ENCODE assay signal across 9 mouse cellular contexts in the genomic region with DNA sequence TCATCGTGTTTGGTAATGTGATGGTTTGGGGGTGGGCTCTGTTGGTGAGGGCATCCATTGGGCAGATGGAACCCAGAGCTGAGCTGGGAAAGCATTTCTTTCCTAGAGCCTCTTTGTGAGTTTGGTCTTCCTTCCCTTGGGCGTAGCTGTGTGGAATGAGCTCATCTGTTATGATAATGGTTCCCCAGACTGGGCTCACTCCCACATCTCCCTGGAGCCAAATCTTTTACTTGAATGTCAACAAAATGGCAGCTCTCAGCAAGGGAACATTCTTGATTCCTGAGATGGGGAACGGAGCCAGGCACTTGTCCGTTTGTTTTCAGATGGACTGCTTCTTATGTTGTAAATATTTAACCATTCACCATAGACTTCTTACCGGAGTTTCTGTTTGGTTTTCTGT.
DNase-seq lines count a peak whose midpoint lies in the region; ATAC-seq and TF ChIP-seq lines count a peak whose summit lies in the region.
"Had no signal": no experiment of that assay in that cellular context is flagged by ENCODE, and none has a peak within 500 bp of the region (broad histone marks: within the 10 kb centered on the region; RNA-seq: fewer than 3 reads in every experiment).

No protein-coding gene starts in this region.

- peaks cover 60% of the 10 kb centered on the region for H3K4me1 ChIP-seq in forebrain, embryonic 13.5 days
- peaks cover 12% of the 10 kb centered on the region for H3K4me1 ChIP-seq in forebrain, embryonic 11.5 days (replicated peaks; ENCODE audit: control insufficient read depth, insufficient read depth, low read length)
- H3K4me1 ChIP-seq in ES-Bruce4 (ENCODE audit: control insufficient read depth, insufficient read depth, low read length) = peaks cover 7% of the 10 kb centered on the region
- peaks cover 33% of the 10 kb centered on the region for H3K4me1 ChIP-seq in heart, embryonic 16.5 days (ENCODE audit: control insufficient read depth, insufficient read depth, low read length)

- WGBS in forebrain, embryonic 13.5 days = 67% methylated on average over 5 of the region's 5 CpGs
- 78% methylated on average over 5 of the region's 5 CpGs for WGBS in forebrain, embryonic 11.5 days
- 50% methylated on average over 5 of the region's 5 CpGs for WGBS in heart, embryonic 16.5 days

- no peak for TF ChIP-seq POLR2A in ES-Bruce4 (IDR thresholded peaks at IDR 0.05; ENCODE audit: insufficient read depth, low read length)

- no peak overlapping the region for H3K27ac ChIP-seq in forebrain, embryonic 13.5 days
- H3K27ac ChIP-seq in forebrain, embryonic 11.5 days (ENCODE audit: low read depth, low read length) = no peak overlapping the region
- H3K27ac ChIP-seq in ES-Bruce4 (ENCODE audit: insufficient read depth, low read length) = peak overlapping the region; percentile 96
- H3K27ac ChIP-seq in heart, embryonic 16.5 days (ENCODE audit: low read length) = no peak overlapping the region
- H3K27ac ChIP-seq: limb, embryonic 13.5 days had no signal

- H3K9me3 ChIP-seq in forebrain, embryonic 13.5 days (replicated peaks) = no peaks in the 10 kb centered on the region
- no peaks in the 10 kb centered on the region for H3K9me3 ChIP-seq in forebrain, embryonic 11.5 days (ENCODE audit: control insufficient read depth, low read length)
- no peaks in the 10 kb centered on the region for H3K9me3 ChIP-seq in ES-Bruce4 (replicated peaks; ENCODE audit: control insufficient read depth, insufficient read depth, low read length, poor library complexity, severe bottlenecking)
- 0 out of 2 replicates have a peak, but pooled peaks cover 3% of the 10 kb centered on the region for H3K9me3 ChIP-seq in heart, embryonic 16.5 days (replicated peaks; ENCODE audit: control insufficient read depth, low read length)
- H3K9me3 ChIP-seq: limb, embryonic 13.5 days had no signal

- no peak for DNase-seq in forebrain, embryonic 11.5 days (ENCODE audit: low spot score)
- peak; percentile 12 to 18 for DNase-seq in layer of hippocampus, postnatal 36 days
- no peak for DNase-seq in spleen, postnatal 36 days (ENCODE audit: low spot score in 2 of 2)
- no peak for DNase-seq in thymus, postnatal 25 days
- no peak for DNase-seq in spleen, postnatal 4 days (ENCODE audit: low spot score in 2 of 2)

- no peaks in the 10 kb centered on the region for H3K36me3 ChIP-seq in forebrain, embryonic 13.5 days (ENCODE audit: poor library complexity, severe bottlenecking)
- H3K36me3 ChIP-seq in forebrain, embryonic 11.5 days (ENCODE audit: control insufficient read depth, insufficient read depth, low read length) = no peaks in the 10 kb centered on the region
- 0 out of 2 replicates have a peak, but pooled peaks cover 2% of the 10 kb centered on the region for H3K36me3 ChIP-seq in ES-Bruce4 (ENCODE audit: control insufficient read depth, insufficient read depth, low read length, poor library complexity, severe bottlenecking)
- H3K36me3 ChIP-seq in heart, embryonic 16.5 days (ENCODE audit: control insufficient read depth, insufficient read depth) = peaks cover 4% of the 10 kb centered on the region; the same call in 1 of the 2 replicates
- H3K36me3 ChIP-seq: limb, embryonic 13.5 days had no signal

- H3K9ac ChIP-seq in forebrain, embryonic 13.5 days = no peak overlapping the region
- no peak overlapping the region for H3K9ac ChIP-seq in forebrain, embryonic 11.5 days (ENCODE audit: low read length)
- H3K9ac ChIP-seq in ES-Bruce4 (ENCODE audit: low read depth, poor library complexity, severe bottlenecking) = no peak overlapping the region
- no peak overlapping the region for H3K9ac ChIP-seq in heart, embryonic 16.5 days (ENCODE audit: low read length)
- H3K9ac ChIP-seq: limb, embryonic 13.5 days had no signal

- no peaks in the 10 kb centered on the region for H3K27me3 ChIP-seq in forebrain, embryonic 13.5 days
- no peaks in the 10 kb centered on the region for H3K27me3 ChIP-seq in forebrain, embryonic 11.5 days (ENCODE audit: control insufficient read depth, insufficient read depth, low read length)
- no peaks in the 10 kb centered on the region for H3K27me3 ChIP-seq in ES-Bruce4 (ENCODE audit: control insufficient read depth, insufficient read depth, low read length, poor library complexity, severe bottlenecking)
- H3K27me3 ChIP-seq in heart, embryonic 16.5 days (ENCODE audit: control insufficient read depth, insufficient read depth, low read length) = no peaks in the 10 kb centered on the region
- H3K27me3 ChIP-seq: limb, embryonic 13.5 days had no signal

- H3K4me3 ChIP-seq in forebrain, embryonic 13.5 days = no peak overlapping the region
- H3K4me3 ChIP-seq in forebrain, embryonic 11.5 days (ENCODE audit: low read depth, low read length) = no peak overlapping the region
- H3K4me3 ChIP-seq in ES-Bruce4 (ENCODE audit: low read depth, low read length) = no peak overlapping the region
- H3K4me3 ChIP-seq in heart, embryonic 16.5 days (ENCODE audit: low read length) = no peak overlapping the region
- H3K4me3 ChIP-seq: limb, embryonic 13.5 days had no signal

- no peak for TF ChIP-seq CTCF in ES-Bruce4 (IDR thresholded peaks at IDR 0.05; ENCODE audit: low read depth, low read length)

- ATAC-seq in forebrain, embryonic 13.5 days = peak; percentile 65; the same call in 1 of the 2 replicates
- no peak for ATAC-seq in forebrain, embryonic 11.5 days (replicated peaks; ENCODE audit: low FRiP score)
- peak; percentile 63; the same call in 1 of the 2 replicates for ATAC-seq in heart, embryonic 16.5 days (replicated peaks; ENCODE audit: extremely low read depth, insufficient read depth, low FRiP score)

- 0 out of 2 replicates have a peak, but pooled peaks have one; percentile 21 for TF ChIP-seq EP300 in ES-Bruce4 (IDR thresholded peaks at IDR 0.05; ENCODE audit: insufficient read depth, low read depth, low read length)

- no peak overlapping the region for H3K4me2 ChIP-seq in forebrain, embryonic 13.5 days
- no peak overlapping the region for H3K4me2 ChIP-seq in forebrain, embryonic 11.5 days (ENCODE audit: low read depth, low read length, severe bottlenecking)
- no peak overlapping the region for H3K4me2 ChIP-seq in heart, embryonic 16.5 days (ENCODE audit: low read depth, low read length)
- H3K4me2 ChIP-seq: limb, embryonic 13.5 days had no signal

Comparison
In these comparisons a context has a peak if more than half of its experiments do, and no peak if none do; other contexts are left out.
1. DNase-seq: peak in layer of hippocampus, postnatal 36 days (2 of 2); none in forebrain, embryonic 11.5 days (single experiment), spleen, postnatal 36 days (0 of 2), thymus, postnatal 25 days (single experiment) and spleen, postnatal 4 days (0 of 2).